ENCODE assay signal across 17 mouse cellular contexts in genomic region chr1:59369320-59369685, GRCm38 (mm10).
DNase-seq lines count a peak whose midpoint lies in the region; ATAC-seq and TF ChIP-seq lines count a peak whose summit lies in the region.
"Had no signal": no experiment of that assay in that cellular context is flagged by ENCODE, and none has a peak within 500 bp of the region (broad histone marks: within the 10 kb centered on the region; RNA-seq: fewer than 3 reads in every experiment).

No protein-coding gene starts in this region.

- peaks cover 23% of the 10 kb centered on the region for H3K4me1 ChIP-seq in kidney, embryonic 15.5 days
- H3K4me1 ChIP-seq in lung, embryonic 14.5 days (ENCODE audit: insufficient read depth) = peaks cover 22% of the 10 kb centered on the region
- H3K4me1 ChIP-seq in limb, embryonic 10.5 days = peaks cover 39% of the 10 kb centered on the region
- H3K4me1 ChIP-seq in limb, embryonic 12.5 days (replicated peaks) = peaks cover 23% of the 10 kb centered on the region
- H3K4me1 ChIP-seq: forebrain, embryonic 13.5 days had no signal

- no peaks in the 10 kb centered on the region for H3K36me3 ChIP-seq in kidney, embryonic 15.5 days
- H3K36me3 ChIP-seq in lung, embryonic 14.5 days (ENCODE audit: insufficient read depth) = no peaks in the 10 kb centered on the region
- no peaks in the 10 kb centered on the region for H3K36me3 ChIP-seq in limb, embryonic 10.5 days
- no peaks in the 10 kb centered on the region for H3K36me3 ChIP-seq in limb, embryonic 12.5 days
- H3K36me3 ChIP-seq: embryonic facial prominence, embryonic 10.5 days; heart, embryonic 13.5 days had no signal

- WGBS in kidney, embryonic 15.5 days = 62% methylated on average over 7 of the region's 7 CpGs
- 43% methylated on average over 7 of the region's 7 CpGs for WGBS in lung, embryonic 14.5 days
- WGBS in limb, embryonic 10.5 days = 63% methylated on average over 7 of the region's 7 CpGs
- WGBS in limb, embryonic 12.5 days = 47% methylated on average over 7 of the region's 7 CpGs

- no peak overlapping the region for H3K9ac ChIP-seq in kidney, embryonic 15.5 days
- no peak overlapping the region for H3K9ac ChIP-seq in lung, embryonic 14.5 days
- H3K9ac ChIP-seq in limb, embryonic 12.5 days (replicated peaks) = no peak overlapping the region
- H3K9ac ChIP-seq: forebrain, embryonic 13.5 days; forebrain, postnatal 0 days; heart, embryonic 13.5 days had no signal

- H3K4me2 ChIP-seq in kidney, embryonic 15.5 days = 0 out of 2 replicates have a peak overlapping the region, but pooled peaks have one; percentile 2
- H3K4me2 ChIP-seq in lung, embryonic 14.5 days = no peak overlapping the region
- H3K4me2 ChIP-seq in limb, embryonic 12.5 days = no peak overlapping the region
- H3K4me2 ChIP-seq: forebrain, embryonic 13.5 days; heart, embryonic 13.5 days had no signal

- peak overlapping the region; percentile 70 for H3K27ac ChIP-seq in kidney, embryonic 15.5 days
- H3K27ac ChIP-seq in lung, embryonic 14.5 days (ENCODE audit: low read depth) = peak overlapping the region; percentile 2; the same call in 1 of the 2 replicates
- 0 out of 2 replicates have a peak overlapping the region, but pooled peaks have one; percentile 10 for H3K27ac ChIP-seq in limb, embryonic 10.5 days
- peak overlapping the region; percentile 53; the same call in 1 of the 2 replicates for H3K27ac ChIP-seq in limb, embryonic 12.5 days
- H3K27ac ChIP-seq: embryonic facial prominence, embryonic 10.5 days; forebrain, embryonic 13.5 days; heart, embryonic 13.5 days had no signal

- ATAC-seq in kidney, embryonic 15.5 days (replicated peaks; ENCODE audit: low FRiP score) = no peak
- ATAC-seq in lung, embryonic 14.5 days (ENCODE audit: insufficient read depth) = no peak
- ATAC-seq in limb, embryonic 12.5 days (ENCODE audit: insufficient number of reproducible peaks, insufficient read depth, low FRiP score, low TSS enrichment, low read depth) = no peak
- ATAC-seq: forebrain, embryonic 13.5 days; forebrain, postnatal 0 days had no signal

- H3K27me3 ChIP-seq in kidney, embryonic 15.5 days = 0 out of 2 replicates have a peak, but pooled peaks cover 8% of the 10 kb centered on the region
- no peaks in the 10 kb centered on the region for H3K27me3 ChIP-seq in lung, embryonic 14.5 days (ENCODE audit: insufficient read depth, low read length)
- H3K27me3 ChIP-seq in limb, embryonic 10.5 days (ENCODE audit: low read depth, poor library complexity, severe bottlenecking) = peaks cover 9% of the 10 kb centered on the region; the same call in 1 of the 2 replicates
- H3K27me3 ChIP-seq in limb, embryonic 12.5 days = no peaks in the 10 kb centered on the region
- H3K27me3 ChIP-seq: forebrain, embryonic 13.5 days had no signal

- H3K4me3 ChIP-seq in kidney, embryonic 15.5 days (replicated peaks) = no peak overlapping the region
- H3K4me3 ChIP-seq in lung, embryonic 14.5 days (ENCODE audit: low read depth, low read length) = no peak overlapping the region
- H3K4me3 ChIP-seq in limb, embryonic 10.5 days = no peak overlapping the region
- no peak overlapping the region for H3K4me3 ChIP-seq in limb, embryonic 12.5 days (replicated peaks)
- H3K4me3 ChIP-seq: embryonic facial prominence, embryonic 10.5 days; forebrain, embryonic 13.5 days; heart, embryonic 13.5 days had no signal

- no peaks in the 10 kb centered on the region for H3K9me3 ChIP-seq in kidney, embryonic 15.5 days (replicated peaks)
- H3K9me3 ChIP-seq in lung, embryonic 14.5 days (ENCODE audit: low read depth, low read length) = no peaks in the 10 kb centered on the region
- no peaks in the 10 kb centered on the region for H3K9me3 ChIP-seq in limb, embryonic 10.5 days (replicated peaks)
- 0 out of 2 replicates have a peak, but pooled peaks cover 3% of the 10 kb centered on the region for H3K9me3 ChIP-seq in limb, embryonic 12.5 days
- H3K9me3 ChIP-seq: embryonic facial prominence, embryonic 10.5 days; forebrain, embryonic 13.5 days; heart, embryonic 13.5 days had no signal

- TF ChIP-seq CTCF in lung, embryonic 14.5 days (IDR thresholded peaks at IDR 0.05; ENCODE audit: low read depth) = no peak

- no peak for DNase-seq in kidney, postnatal 36 days
- DNase-seq in lung, embryonic 14.5 days = no peak
- no peak for DNase-seq in lung, postnatal 10 days
- no peak for DNase-seq in limb, embryonic 10.5 days (ENCODE audit: low spot score)
- DNase-seq in spleen, postnatal 36 days (ENCODE audit: low spot score in 2 of 2) = no peak
- DNase-seq: adrenal gland, adult 2 months; adrenal gland, postnatal 25 days; cerebellum, adult 18-20 months; cerebellum, postnatal 10 days; forebrain, postnatal 0 days; gastrocnemius, postnatal 14 days; heart, postnatal 36 days had no signal

Comparison
In these comparisons a context has a peak if more than half of its experiments do, and no peak if none do; other contexts are left out.
1. H3K27ac ChIP-seq: peak in every context shown above with its lines; median percentile 70 in kidney, embryonic 15.5 days; 53 in limb, embryonic 12.5 days; 10 in limb, embryonic 10.5 days; 2 in lung, embryonic 14.5 days.